Mouse (Mus musculus) hindbrain, embryonic 10.5 days (tissue): Measurements from ENCODE around the gene Lypd6. TPM values are rescaled to one million over a fixed set of nuclear protein-coding genes. Genes with fewer than 3 reads are reported as not detected.
A peak's percentile ranks its signal among the peaks of the same experiment; 100 is the strongest.

ENCODE experiments used
- DNase-seq: peaks from one replicate; pipeline ENCODE4 v3.0.0-alpha.2; 2017; ENCODE audit warnings: low spot score
- H3K27ac ChIP-seq: fragments of 300-500 bp; sonication (generic); 2 replicates; pipeline ENCODE4 v1.5.1; 2016; ENCODE audit warnings: mild to moderate bottlenecking, moderate library complexity
- H3K27me3 ChIP-seq: fragments of 300-500 bp; sonication (generic); 2 replicates; pipeline ENCODE4 v1.6.1; 2016; ENCODE audit warnings: mild to moderate bottlenecking; ENCODE audit not compliant: poor library complexity, insufficient read depth, severe bottlenecking
- H3K36me3 ChIP-seq: fragments of 300-500 bp; sonication (generic); 2 replicates; pipeline ENCODE4 v1.6.1; 2016; ENCODE audit warnings: mild to moderate bottlenecking, moderate library complexity
- H3K4me1 ChIP-seq: fragments of 300-500 bp; sonication (generic); replicated peaks from 2 replicates; pipeline ENCODE4 v1.6.1; 2016; ENCODE audit warnings: mild to moderate bottlenecking
- H3K4me3 ChIP-seq: fragments of 300-500 bp; sonication (generic); 2 replicates; pipeline ENCODE4 v1.5.1; 2016; ENCODE audit warnings: mild to moderate bottlenecking, moderate library complexity
- H3K9me3 ChIP-seq: fragments of 300-500 bp; sonication (generic); 2 replicates; pipeline ENCODE4 v1.6.1; 2016; ENCODE audit warnings: mild to moderate bottlenecking, moderate library complexity
- WGBS: fragments of 180-500 bp; shearing (Covaris S2); methylation state at CpG from one replicate; pipeline ENCODE4 v1.1.7; 2016; 5-methylcytosine and 5-hydroxymethylcytosine counted together
- polyA plus RNA-seq: library from polyadenylated mRNA; unstranded; fragments of >200 nt; fragmentation: Nextera tagmentation; extraction: Ambion mirVana; gene quantifications from 2 replicates; pipeline ENCODE4 v1.2.1, GENCODE M21; 2016

The Lypd6 gene
- 4.0 and 6.3 TPM in 2 replicates for polyA plus RNA-seq

- Histone ChIP-seq H3K4me1 (peaks cover 21% of the 10 kb centered on the region), H3K9me3 (no peaks in the 10 kb centered on the region), H3K27me3 (peaks cover 22% of the 10 kb centered on the region; the same call in 1 of the 2 replicates), H3K27ac (peak within 1 kb of the TSS; percentile 82), H3K36me3 (no peaks in the 10 kb centered on the region), H3K4me3 (peak within 1 kb of the TSS; percentile 72)
- under 1% methylated on average over 76 of the region's 76 CpGs for WGBS
- peak; percentile 82 for DNase-seq
Measured at GRCm38 (mm10) chr2:50066246-50066967, at the start of gene Lypd6. TSS of gene Lypd6 (plus strand) at chr2:50066429.

DNA sequence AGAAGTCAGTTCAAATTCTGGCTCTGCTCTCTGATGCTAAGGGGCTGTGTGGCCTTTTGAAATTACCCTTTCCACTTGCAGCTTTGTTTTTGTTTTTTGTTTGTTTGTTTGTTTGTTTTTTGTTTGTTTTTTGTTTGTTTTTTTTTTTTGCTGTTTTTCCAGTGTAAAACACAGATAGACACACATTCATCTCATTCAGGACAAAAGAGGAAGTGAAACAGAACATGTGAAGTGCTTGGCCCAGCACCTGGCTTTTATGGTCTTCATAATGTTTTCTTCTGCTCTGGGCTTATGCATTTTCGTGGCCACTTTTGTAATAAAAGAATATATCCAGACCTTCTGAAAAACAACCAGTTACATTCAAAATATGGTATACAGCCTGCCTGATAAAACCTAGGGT is 46.8 kb upstream of the Lypd6 start:
- Histone ChIP-seq H3K36me3 (no peaks in the 10 kb centered on the region), H3K9me3 (no peaks in the 10 kb centered on the region), H3K27me3 (no peaks in the 10 kb centered on the region), H3K27ac (no peak overlapping the region), H3K4me3 (no peak overlapping the region), H3K4me1 (no peaks in the 10 kb centered on the region; the same call in 1 of the 2 replicates)
- 82% methylated on average over 1 of the region's 1 CpGs for WGBS
- DNase-seq, result no peak

- no peaks in the 10 kb centered on the region for H3K27me3 ChIP-seq
- no peak overlapping the region for H3K27ac ChIP-seq
- DNase-seq, result no peak
- 93% methylated on average over 5 of the region's 5 CpGs for WGBS
- no peaks in the 10 kb centered on the region for H3K36me3 ChIP-seq
- H3K9me3 ChIP-seq, result no peaks in the 10 kb centered on the region
- H3K4me3 ChIP-seq, result no peak overlapping the region
- H3K4me1 ChIP-seq, result no peaks in the 10 kb centered on the region
Measured at GRCm38 (mm10) chr2:50025549-50025948, 40.7 kb upstream of the Lypd6 start.

GRCm38 (mm10) chr2:50028930-50029329 is 37.3 kb upstream of the Lypd6 start:
- WGBS, result 75% methylated on average over 8 of the region's 8 CpGs
- DNase-seq, result no peak
- no peaks in the 10 kb centered on the region for H3K4me1 ChIP-seq
- no peaks in the 10 kb centered on the region for H3K36me3 ChIP-seq
- no peaks in the 10 kb centered on the region for H3K9me3 ChIP-seq
- no peaks in the 10 kb centered on the region for H3K27me3 ChIP-seq
- H3K4me3 ChIP-seq, result no peak overlapping the region
- H3K27ac ChIP-seq, result no peak overlapping the region

DNA sequence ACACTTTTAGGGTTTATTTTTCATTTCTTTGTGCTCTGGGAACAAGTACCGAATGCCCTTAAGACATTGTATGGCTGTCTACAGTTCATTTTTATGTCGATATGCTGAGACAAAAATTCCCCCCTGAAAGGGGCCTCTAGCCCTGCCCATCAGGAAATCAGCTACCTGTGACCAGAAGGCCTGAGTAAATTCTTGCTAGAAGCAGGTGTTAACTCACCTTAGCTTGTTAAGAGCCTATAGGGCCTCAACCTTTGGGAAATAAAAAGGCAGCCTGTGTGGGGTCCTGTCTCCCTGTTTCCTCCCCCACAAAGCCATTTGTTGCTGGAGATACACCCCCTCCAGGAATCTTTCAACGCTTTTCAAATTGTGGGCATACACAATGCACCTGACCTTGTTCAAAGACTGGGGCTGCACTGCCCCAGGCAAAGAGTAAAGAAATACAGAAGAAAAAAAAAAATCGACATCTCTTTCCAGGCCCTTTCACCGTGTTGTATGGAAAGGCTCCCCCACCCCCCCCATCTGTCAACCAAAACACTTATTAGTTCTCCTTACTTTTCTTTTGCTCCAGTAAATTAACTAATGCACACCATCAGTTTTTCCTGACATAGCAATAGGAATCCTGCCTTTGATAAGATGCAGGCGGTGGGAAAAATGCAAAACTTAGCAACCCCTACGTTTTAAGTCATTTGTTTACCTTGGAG is 21.9 kb upstream of the Lypd6 start:
- Histone ChIP-seq H3K27ac (no peak overlapping the region), H3K4me1 (peaks cover 4% of the 10 kb centered on the region), H3K9me3 (0 out of 2 replicates have a peak, but pooled peaks cover 2% of the 10 kb centered on the region), H3K36me3 (no peaks in the 10 kb centered on the region), H3K4me3 (no peak overlapping the region), H3K27me3 (no peaks in the 10 kb centered on the region)
- DNase-seq, result no peak
- WGBS, result 63% methylated on average over 7 of the region's 7 CpGs

- Histone ChIP-seq H3K27ac (no peak overlapping the region), H3K9me3 (0 out of 2 replicates have a peak, but pooled peaks cover 2% of the 10 kb centered on the region), H3K4me3 (no peak overlapping the region), H3K4me1 (peaks cover 4% of the 10 kb centered on the region), H3K27me3 (no peaks in the 10 kb centered on the region), H3K36me3 (no peaks in the 10 kb centered on the region)
- no peak for DNase-seq
- 69% methylated on average over 7 of the region's 7 CpGs for WGBS
Measured at GRCm38 (mm10) chr2:50044871-50045470, 21.3 kb upstream of the Lypd6 start.

- WGBS, result 87% methylated on average over 4 of the region's 4 CpGs
- DNase-seq, result no peak
Measured at GRCm38 (mm10) chr2:50045841-50046240, 20.4 kb upstream of the Lypd6 start.

DNA sequence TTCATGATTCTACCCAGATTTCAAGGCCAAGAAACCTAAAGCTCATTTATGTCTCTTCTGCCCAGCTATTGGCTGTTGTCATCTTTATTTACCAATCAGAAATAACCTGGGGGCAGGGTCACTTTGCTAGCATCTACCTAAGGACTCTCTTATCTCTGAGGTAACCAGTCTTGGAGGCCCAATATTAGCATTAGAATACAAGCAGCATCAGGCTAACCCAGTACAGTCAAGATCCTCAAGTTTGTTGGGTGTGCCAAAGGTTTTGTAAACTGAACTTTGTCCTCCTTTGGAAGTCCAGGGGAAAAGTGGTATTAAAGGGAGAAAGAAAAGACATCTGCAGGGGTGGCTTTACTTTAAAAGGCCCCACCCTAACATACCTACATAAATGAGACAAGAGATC is 17.8 kb upstream of the Lypd6 start:
- Histone ChIP-seq H3K4me3 (no peak overlapping the region), H3K27ac (no peak overlapping the region), H3K36me3 (no peaks in the 10 kb centered on the region), H3K9me3 (no peaks in the 10 kb centered on the region), H3K4me1 (peaks cover 4% of the 10 kb centered on the region), H3K27me3 (no peaks in the 10 kb centered on the region)
- no peak for DNase-seq

More at GRCm38 (mm10) chr2:50045841-50046240, 20.4 kb upstream of the Lypd6 start:
- Histone ChIP-seq H3K4me1 (peaks cover 4% of the 10 kb centered on the region), H3K36me3 (no peaks in the 10 kb centered on the region), H3K27ac (no peak overlapping the region), H3K27me3 (no peaks in the 10 kb centered on the region), H3K9me3 (no peaks in the 10 kb centered on the region), H3K4me3 (no peak overlapping the region)

- H3K36me3 ChIP-seq, result no peaks in the 10 kb centered on the region
- H3K27ac ChIP-seq, result no peak overlapping the region
- H3K4me1 ChIP-seq, result no peaks in the 10 kb centered on the region
- H3K27me3 ChIP-seq, result no peaks in the 10 kb centered on the region
- WGBS, result 100% methylated on average over 1 of the region's 1 CpGs
- no peak overlapping the region for H3K4me3 ChIP-seq
- H3K9me3 ChIP-seq, result no peaks in the 10 kb centered on the region
- DNase-seq, result no peak
Measured at GRCm38 (mm10) chr2:50053893-50054292, 12.3 kb upstream of the Lypd6 start.

- WGBS, result under 1% methylated on average over 14 of the region's 14 CpGs
- Histone ChIP-seq H3K36me3 (no peaks in the 10 kb centered on the region), H3K4me3 (peak overlapping the region; percentile 72), H3K4me1 (peaks cover 21% of the 10 kb centered on the region), H3K27me3 (peaks cover 22% of the 10 kb centered on the region; the same call in 1 of the 2 replicates), H3K9me3 (no peaks in the 10 kb centered on the region), H3K27ac (peak overlapping the region; percentile 82)
- no peak for DNase-seq
Measured at GRCm38 (mm10) chr2:50065902-50066245, 355 bp upstream of the Lypd6 start.

DNA sequence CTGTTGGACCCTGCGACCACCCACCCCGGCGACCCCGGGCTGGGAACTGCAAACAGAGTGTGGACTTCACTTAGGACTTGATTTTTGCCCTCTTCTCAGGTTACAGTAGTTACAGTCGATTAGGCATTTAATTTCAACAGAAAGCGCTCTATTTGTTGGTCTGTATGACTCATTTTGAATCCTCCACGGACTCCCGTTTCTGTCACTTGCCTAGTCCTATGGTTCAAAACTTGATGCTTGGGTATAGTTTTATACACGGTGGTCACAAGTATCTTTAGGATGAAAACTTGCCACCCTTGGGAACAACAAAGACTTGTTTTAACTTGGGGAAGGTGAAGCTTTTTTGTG is 713 bp downstream of the Lypd6 start:
- Histone ChIP-seq H3K27ac (peak overlapping the region; percentile 82), H3K4me3 (peak overlapping the region; percentile 72), H3K36me3 (no peaks in the 10 kb centered on the region), H3K4me1 (peaks cover 21% of the 10 kb centered on the region), H3K27me3 (peaks cover 22% of the 10 kb centered on the region; the same call in 1 of the 2 replicates), H3K9me3 (no peaks in the 10 kb centered on the region)
- 2% methylated on average over 9 of the region's 9 CpGs for WGBS
- no peak for DNase-seq

GRCm38 (mm10) chr2:50069571-50070295 is 3.5 kb downstream of the Lypd6 start:
- Histone ChIP-seq H3K4me1 (peaks cover 21% of the 10 kb centered on the region), H3K27ac (no peak overlapping the region), H3K4me3 (no peak overlapping the region), H3K36me3 (no peaks in the 10 kb centered on the region), H3K27me3 (peaks cover 18% of the 10 kb centered on the region; the same call in 1 of the 2 replicates), H3K9me3 (no peaks in the 10 kb centered on the region)
- no peak for DNase-seq
- WGBS, result 88% methylated on average over 13 of the region's 13 CpGs
